Mouse (Mus musculus): Measurements from ENCODE around the gene Cyp17a1.

Cyp17a1 gene

DNA sequence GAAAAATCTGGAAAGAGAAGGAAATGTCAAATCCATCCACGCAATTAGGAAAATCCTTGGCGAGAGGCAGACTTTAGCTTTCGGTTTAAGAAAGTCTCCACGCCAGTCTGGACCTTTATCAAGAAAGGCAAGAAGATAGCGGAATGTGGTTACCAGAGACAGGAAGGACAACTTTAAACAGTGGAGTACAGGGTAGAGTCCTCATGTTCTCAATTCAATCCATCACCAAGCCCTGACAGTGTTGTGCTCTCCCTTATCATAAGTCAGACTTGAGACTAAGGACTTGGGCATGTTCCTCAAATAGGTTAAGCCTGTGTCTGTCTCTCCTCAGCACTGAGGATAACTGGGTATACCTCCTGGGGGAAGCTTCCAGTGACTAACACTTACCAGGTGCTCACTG, 3.2 kb downstream of the Cyp17a1 start:
- no peak for DNase-seq (ENCODE audit: low spot score)

DNA sequence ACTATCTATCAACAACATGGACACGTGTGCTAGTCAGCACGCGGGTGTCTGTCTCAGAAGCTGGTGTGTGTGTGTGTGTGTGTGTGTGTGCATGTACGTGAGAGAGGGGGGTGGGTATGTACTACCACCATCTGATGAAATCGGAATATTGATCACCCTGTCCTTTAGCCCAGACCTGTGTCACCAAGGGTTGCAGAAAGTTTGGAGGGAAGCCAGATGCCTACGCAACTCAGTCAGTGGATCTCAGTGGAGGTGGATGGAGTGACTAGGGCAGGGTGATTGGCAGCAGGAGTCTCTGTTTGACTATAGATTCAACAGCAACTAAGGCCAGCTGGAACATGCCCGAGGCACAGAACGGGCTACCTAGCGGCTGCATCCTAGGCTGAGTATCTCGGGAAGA, 4.7 kb downstream of the Cyp17a1 start:
- no peak for DNase-seq (ENCODE audit: low spot score)

DNA sequence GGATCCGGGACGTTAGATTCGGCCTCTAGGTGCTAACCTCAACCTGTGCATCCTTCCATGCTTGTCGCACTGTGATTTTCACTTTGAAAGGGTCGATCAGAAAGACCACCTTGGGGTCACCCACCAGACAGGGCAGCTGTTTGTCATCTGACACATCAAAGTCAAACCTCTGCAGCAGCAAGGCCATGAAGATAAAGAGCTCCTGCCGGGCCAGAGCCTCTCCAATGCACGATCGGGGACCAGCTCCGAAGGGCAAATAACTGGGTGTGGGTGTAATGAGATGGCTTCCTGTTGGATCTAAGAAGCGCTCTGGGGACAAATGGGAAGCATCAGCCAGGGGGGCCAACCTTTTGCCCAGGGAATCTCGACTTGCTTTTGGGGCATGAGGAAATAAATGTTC, 5.7 kb downstream of the Cyp17a1 start:
- no peak for DNase-seq (ENCODE audit: low spot score)

- DNase-seq (ENCODE audit: low spot score), result no peak
Observed at GRCm38 (mm10) chr19:46665474-46665873, 7.5 kb downstream of the Cyp17a1 start.

- no peak for DNase-seq (ENCODE audit: low spot score)
Observed at GRCm38 (mm10) chr19:46662784-46663183, 10.2 kb downstream of the Cyp17a1 start.

DNA sequence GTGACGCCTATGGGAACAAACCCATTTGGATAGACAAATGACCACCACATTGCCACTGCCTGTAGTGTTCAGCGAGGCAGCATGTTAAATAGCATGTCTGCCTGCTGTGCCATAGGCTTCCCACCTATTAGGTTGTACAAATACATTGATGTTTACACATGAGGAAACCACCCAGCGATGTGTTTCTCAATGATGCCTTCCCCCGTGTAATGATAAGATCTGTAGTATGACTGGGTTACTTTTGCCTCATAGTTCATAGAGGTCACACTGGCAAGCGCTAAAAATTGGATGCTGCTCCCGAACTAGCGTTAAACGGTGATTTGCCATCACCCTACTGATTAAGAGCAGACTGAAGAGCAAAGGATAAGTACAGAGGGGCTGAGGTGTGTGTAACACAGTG, 10.8 kb downstream of the Cyp17a1 start:
- DNase-seq (ENCODE audit: low spot score), result no peak

- DNase-seq (ENCODE audit: low spot score), result no peak
Observed at GRCm38 (mm10) chr19:46661511-46661910, 11.5 kb downstream of the Cyp17a1 start.

DNA sequence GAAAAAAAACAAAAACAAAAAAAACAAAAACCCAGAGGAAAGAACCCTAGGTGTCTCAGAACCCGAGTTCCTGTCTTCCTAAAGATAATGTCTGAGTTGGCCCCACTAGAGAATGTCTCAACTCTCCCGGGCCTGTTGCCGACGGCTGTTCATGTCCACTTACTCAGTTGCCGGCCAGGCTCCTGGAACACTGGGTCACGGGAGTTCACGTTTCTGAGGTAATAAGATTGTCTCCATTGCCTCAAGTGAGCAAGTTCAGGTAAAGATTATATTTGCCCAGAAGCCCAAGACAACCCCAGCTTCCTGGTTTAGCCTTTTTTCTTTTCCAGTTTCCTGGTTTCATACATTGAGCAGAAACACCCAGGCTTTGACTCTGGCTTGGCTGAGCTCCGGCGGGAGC, 14.1 kb downstream of the Cyp17a1 start:
- DNase-seq (ENCODE audit: low spot score), result no peak

DNA sequence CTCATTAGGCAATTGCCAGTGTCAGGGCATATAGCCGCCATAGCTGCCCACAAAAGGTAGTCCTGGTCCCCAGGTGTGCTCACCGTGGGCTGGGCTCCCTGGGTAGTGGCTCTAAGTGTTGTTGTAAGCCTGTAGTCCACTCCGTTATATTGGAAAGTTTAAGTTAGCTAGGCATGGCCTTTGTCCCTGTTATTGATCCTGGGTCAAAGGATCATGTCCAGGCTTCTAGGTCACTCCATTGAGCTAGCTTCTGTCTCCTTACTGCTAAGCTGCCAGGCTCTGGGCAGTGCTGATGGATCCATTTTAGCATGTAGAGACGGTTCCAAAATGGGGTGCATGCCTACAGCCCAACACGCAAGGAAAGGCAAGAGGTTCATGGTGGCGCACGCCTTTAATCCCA, 14.6 kb downstream of the Cyp17a1 start:
- no peak for DNase-seq (ENCODE audit: low spot score)

DNA sequence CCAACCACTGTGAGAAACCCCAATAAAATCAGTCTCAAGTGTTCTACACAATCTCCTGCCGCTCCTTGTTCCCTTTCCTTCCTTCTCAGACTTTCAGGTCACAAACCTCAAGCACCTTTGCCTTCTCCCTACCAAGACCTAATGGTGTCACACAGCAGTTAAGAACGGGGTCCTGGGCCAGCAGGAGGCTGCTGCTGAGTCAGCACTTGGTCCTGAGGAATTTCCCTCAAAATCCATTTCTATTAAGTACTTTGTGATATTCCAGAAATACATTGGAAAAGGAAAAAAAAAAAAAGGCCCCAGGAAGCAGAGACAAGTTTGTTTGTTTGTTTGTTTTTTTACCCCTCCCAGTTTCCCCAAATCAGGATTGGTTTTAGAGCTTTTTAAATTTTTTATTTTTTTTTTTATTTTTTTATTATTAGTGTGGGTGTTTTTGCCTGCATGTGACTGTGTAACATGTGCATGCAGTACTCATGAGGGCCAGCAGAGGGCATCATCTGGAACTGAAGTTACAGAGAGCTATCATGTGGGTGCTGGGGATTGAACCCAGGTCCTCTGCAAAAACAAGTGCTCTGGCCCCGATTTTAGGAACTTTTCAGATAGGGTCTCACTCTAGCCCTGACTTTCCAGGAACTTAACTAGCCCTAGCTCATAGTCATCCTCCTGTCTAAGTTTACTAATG, 15.5 kb downstream of the Cyp17a1 start:
- DNase-seq (ENCODE audit: low spot score), result no peak

- no peak for DNase-seq (ENCODE audit: low spot score)
Observed at GRCm38 (mm10) chr19:46656151-46656840, 16.7 kb downstream of the Cyp17a1 start.

GRCm38 (mm10) chr19:46655626-46656025, 17.3 kb downstream of the Cyp17a1 start:
- DNase-seq (ENCODE audit: low spot score), result no peak

DNA sequence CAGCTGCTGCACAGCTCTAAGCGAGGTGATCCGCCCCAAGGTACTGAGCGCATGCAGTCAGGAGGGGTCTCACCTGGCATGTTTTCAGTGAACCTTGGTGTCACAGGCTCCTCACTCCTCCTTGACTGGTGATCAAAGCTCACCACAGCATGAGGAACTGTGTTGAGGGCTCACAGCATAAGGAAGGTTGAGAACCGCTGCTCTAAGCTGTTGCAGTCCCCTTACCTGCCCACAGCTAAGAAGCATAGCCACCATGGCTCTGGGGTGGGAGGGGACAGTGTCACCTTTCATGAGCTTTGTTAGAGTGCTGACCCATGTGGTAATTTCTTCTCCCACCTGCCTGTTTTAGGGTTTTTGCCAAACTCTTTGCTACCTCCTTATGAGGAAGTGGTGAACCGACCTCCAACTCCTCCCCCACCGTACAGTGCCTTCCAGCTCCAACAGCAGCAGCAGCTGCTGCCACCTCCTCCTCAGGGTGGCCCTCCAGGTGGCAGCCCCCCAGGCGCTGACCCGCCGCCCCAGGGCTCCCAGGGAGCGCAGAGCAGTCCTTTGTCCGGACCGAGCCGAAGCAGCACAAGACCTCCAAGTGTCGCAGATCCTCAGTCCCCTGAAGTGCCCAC, 19.2 kb downstream of the Cyp17a1 start:
- no peak for DNase-seq (ENCODE audit: low spot score)

GRCm38 (mm10) chr19:46653188-46653587, 19.8 kb downstream of the Cyp17a1 start:
- no peak for DNase-seq (ENCODE audit: low spot score)

DNA sequence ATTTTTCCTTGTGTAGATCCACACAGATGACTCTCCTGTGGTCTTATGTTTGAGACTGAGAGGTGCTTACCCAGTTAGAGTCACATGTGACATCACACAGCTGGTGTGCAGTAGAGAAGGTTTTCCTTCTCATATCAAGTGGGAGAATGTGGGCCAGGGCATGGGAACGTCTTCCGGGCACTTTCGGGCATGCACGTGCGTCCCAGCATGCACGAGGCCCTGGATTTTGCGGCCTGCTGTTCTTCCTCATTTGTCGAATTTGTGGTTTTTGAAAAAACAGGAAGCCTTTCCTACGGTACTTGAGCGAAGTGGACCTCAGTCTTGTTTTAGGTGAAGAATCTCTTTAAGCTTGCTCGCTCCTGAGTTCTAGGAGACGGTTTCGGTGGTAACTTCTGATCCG, 24.4 kb downstream of the Cyp17a1 start:
- DNase-seq (ENCODE audit: low spot score), result no peak

GRCm38 (mm10) chr19:46647850-46648249, 25.1 kb downstream of the Cyp17a1 start:
- no peak for DNase-seq (ENCODE audit: low spot score)

DNA sequence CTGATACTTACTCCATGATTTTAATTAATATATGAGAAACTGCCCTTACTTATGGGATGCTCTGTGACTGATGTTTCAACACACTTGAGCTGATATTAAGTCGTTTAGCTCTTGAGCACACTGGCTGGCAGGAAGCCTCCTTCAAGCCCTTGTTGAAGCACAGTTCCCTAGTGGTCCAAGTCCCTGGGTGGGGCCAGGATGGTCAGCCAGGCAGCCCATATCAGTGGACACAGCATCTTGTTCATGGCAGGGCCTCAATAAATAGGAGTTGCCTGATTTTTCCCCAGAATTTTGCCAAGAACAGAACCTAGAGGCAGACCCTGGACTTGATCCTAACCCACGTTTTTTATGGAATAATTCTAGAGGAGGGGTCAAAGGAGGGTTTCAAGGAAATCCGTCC, 25.7 kb downstream of the Cyp17a1 start:
- DNase-seq (ENCODE audit: low spot score), result no peak

DNA sequence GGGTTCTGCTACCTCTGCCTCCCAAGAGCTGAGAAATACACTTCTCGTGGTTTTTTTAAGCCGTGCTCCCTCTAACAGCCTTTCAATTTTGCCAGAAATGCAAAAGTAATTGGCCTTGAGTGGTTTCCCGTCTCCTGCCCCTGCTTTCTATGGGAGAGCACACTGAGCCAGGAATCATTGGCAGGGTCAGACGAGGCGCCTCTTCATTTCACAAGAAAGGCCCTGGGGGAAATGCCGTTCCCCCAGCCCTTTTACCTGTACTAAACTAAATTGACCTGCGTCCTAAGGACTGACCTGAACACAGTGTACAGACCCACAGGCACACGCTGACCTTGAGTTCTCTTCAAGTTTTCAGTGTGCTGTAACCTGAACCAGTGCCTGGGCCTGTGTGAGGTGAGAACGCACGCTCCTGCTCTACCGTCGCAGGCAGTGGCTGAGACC, 26.9 kb downstream of the Cyp17a1 start:
- no peak for DNase-seq (ENCODE audit: low spot score)

GRCm38 (mm10) chr19:46644793-46645602, 28.0 kb downstream of the Cyp17a1 start:
- no peak for DNase-seq (ENCODE audit: low spot score)

DNA sequence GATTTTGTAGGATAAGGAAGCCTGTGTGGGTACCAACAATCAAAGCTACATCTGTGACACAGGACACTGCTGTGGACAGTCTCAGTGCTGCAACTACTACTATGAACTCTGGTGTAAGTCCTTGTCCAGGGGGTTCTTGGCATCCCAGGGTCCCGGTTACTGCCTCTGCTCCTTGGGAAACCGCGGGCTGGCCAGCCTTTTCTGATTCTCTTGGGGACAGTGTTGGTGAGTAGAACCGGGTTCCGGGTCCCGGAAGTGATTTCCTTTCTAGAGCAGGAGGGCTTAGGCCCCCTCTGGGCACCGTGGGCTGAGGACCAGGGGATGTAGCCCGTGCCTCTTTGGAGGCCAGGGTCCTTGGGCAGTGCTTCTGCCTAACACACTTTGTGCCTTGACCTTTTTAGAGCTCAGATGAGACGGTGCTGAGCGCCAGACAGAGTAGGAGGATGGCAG, 28.6 kb downstream of the Cyp17a1 start:
- DNase-seq (ENCODE audit: low spot score), result no peak

DNA sequence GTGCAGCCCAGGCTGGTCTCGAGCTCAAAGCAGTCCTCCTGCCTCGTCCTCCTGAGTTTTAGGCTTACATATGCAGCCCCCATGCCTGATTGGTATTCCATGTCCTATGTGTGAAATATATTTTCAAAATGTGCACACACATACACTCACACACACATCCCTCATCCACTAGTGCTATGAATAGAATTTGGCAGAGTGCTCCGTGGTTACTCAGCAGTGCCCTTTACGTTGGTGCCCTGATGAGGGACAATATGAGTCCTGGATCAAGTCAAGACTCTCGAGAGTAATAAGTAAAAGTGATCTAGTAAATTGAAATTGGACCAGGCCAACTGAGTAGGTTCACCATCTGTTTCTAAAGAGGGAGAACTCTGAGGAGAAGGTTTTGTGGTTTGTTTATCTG, 29.7 kb downstream of the Cyp17a1 start:
- DNase-seq (ENCODE audit: low spot score), result no peak

DNA sequence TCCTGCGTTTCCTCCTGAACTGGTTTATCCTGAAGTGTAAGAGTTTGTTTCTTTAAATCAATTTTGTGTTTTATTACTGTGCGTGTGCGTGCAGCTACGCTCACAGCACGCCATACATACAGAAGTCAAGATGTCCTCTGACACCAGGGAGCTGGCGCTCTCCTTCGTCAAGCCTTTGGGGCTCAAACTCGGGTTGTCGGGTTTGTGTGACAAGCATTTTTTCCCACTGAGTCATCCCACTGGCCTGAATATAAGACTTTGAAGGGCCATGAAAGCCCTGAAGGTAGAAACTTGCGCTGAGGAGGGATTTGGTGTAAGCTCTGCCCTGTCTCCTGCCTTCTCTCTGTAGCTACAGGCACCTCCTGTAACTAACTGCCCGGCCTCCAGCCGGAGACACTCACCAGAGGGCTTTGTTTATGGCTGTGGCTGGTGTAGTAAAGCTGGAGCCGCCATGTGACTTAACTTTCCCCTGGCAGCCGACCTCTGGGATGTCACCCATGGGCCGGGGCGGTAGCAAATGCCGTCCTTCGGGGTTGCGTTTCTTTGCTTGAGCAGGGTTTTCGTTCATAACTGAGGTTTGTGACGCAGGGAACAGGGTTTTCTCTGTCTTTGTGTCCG, 30.7 kb downstream of the Cyp17a1 start:
- no peak for DNase-seq (ENCODE audit: low spot score)
